Mouse (Mus musculus) forebrain, embryonic 14.5 days (tissue): ENCODE results near the gene Bud31. TPM values are rescaled to one million over a fixed set of nuclear protein-coding genes. Genes with fewer than 3 reads are reported as not detected.
"Not testable (repeated sequence)": the region's sequence is repeated elsewhere in the genome, so short reads cannot be mapped to it uniquely, and the experiment has no call there.

Experiments used
- ATAC-seq: fragments of 200-750 bp; cut with Nextera tagmentation; 2 replicates; pipeline ENCODE4 v1.8.0; 2017; ENCODE audit warnings: mild to moderate bottlenecking, moderate library complexity
- DNase-seq: peaks from one replicate; pipeline ENCODE4 v3.0.0-alpha.2; 2015; ENCODE audit warnings: low spot score
- H3K27ac ChIP-seq: fragments of 300-500 bp; sonication (generic); 2 replicates; pipeline ENCODE4 v1.5.1; 2014; ENCODE audit warnings: low read depth, mild to moderate bottlenecking, control low read depth, low read length, moderate library complexity
- H3K27me3 ChIP-seq: fragments of 300-500 bp; sonication (generic); replicated peaks from 2 replicates; pipeline ENCODE4 v1.6.1; 2014; ENCODE audit warnings: low read length, control low read depth, mixed read lengths; ENCODE audit not compliant: control insufficient read depth, insufficient read depth
- H3K36me3 ChIP-seq: fragments of 300-500 bp; sonication (generic); 2 replicates; pipeline ENCODE4 v1.6.1; 2014; ENCODE audit warnings: low read length, control low read depth; ENCODE audit not compliant: control insufficient read depth, insufficient read depth
- H3K4me1 ChIP-seq: fragments of 300-500 bp; sonication (generic); 2 replicates; pipeline ENCODE4 v1.6.1; 2014; ENCODE audit warnings: antibody characterized with exemption, low read length, control low read depth; ENCODE audit not compliant: control insufficient read depth, insufficient read depth
- H3K4me2 ChIP-seq: fragments of 300-500 bp; sonication (generic); 2 replicates; pipeline ENCODE4 v1.6.1; 2014; ENCODE audit warnings: mild to moderate bottlenecking, control low read depth, low read length
- H3K4me3 ChIP-seq: fragments of 300-500 bp; sonication (generic); 2 replicates; pipeline ENCODE4 v1.5.1; 2014; ENCODE audit warnings: low read depth, low read length, control low read depth
- H3K9ac ChIP-seq: fragments of 300-500 bp; sonication (generic); 2 replicates; pipeline ENCODE4 v1.6.1; 2014; ENCODE audit warnings: mild to moderate bottlenecking, low read length, control low read depth, moderate library complexity
- H3K9me3 ChIP-seq: fragments of 300-500 bp; sonication (generic); replicated peaks from 2 replicates; pipeline ENCODE4 v1.6.1; 2016; ENCODE audit warnings: low read length, control low read depth, mixed read lengths; ENCODE audit not compliant: control insufficient read depth
- WGBS: fragments of 180-500 bp; shearing (Covaris S2); extraction: QIAGEN DNeasy Blood & Tissue Kit; methylation state at CpG from one replicate; pipeline ENCODE4 v1.1.7; 2014; 5-methylcytosine and 5-hydroxymethylcytosine counted together
- polyA plus RNA-seq: library from polyadenylated mRNA; unstranded; fragments of >200 nt; fragmentation: Nextera tagmentation; extraction: Ambion mirVana; gene quantifications from 2 replicates; pipeline ENCODE4 v1.2.1, GENCODE M21; 2014

Bud31 gene
- polyA plus RNA-seq, 1 experiment from 2014 or later = 245 TPM

DNA sequence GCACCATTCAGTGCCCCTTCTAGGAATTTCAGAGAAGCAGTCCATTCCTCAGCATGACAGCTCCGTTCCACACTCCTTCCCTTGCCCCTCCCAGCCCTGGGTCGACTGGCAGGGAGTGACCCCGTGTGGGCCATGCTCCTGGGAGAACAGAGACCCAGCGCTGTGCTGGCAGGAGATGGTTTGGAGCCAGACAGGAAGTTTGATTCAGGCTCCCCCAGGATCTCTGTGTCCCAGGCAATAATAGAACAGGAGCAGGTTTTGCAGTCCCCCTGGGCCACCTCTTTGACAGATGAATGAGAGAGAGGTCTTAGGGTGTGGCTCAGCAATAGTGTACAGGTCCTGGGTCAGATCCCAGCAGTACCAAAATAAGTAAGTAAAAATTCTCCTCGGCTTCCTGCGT, 22.2 kb upstream of the Bud31 start:
- Histone ChIP-seq H3K36me3 (no peaks in the 10 kb centered on the region), H3K4me1 (0 out of 2 replicates have a peak, but pooled peaks cover 2% of the 10 kb centered on the region), H3K4me3 (no peak overlapping the region), H3K27me3 (peaks cover 7% of the 10 kb centered on the region; the same call in 1 of the 2 replicates), H3K9ac (no peak overlapping the region), H3K9me3 (no peaks in the 10 kb centered on the region), H3K4me2 (no peak overlapping the region), H3K27ac (no peak overlapping the region)
- DNase-seq (no peak), ATAC-seq (no peak)
- WGBS = 69% methylated on average over 6 of the region's 6 CpGs

- WGBS = 91% methylated on average over 5 of the region's 5 CpGs
- Histone ChIP-seq H3K4me1 (0 out of 2 replicates have a peak, but pooled peaks cover 2% of the 10 kb centered on the region), H3K4me2 (no peak overlapping the region), H3K27ac (no peak overlapping the region), H3K27me3 (peaks cover 7% of the 10 kb centered on the region; the same call in 1 of the 2 replicates), H3K9me3 (no peaks in the 10 kb centered on the region), H3K9ac (no peak overlapping the region), H3K4me3 (no peak overlapping the region), H3K36me3 (peaks cover 2% of the 10 kb centered on the region; the same call in 1 of the 2 replicates)
- ATAC-seq (no peak), DNase-seq (no peak)
Measured at GRCm38 (mm10) chr5:145118461-145118860, 21.7 kb upstream of the Bud31 start.

- H3K4me3 ChIP-seq = no peak overlapping the region
- no peak overlapping the region for H3K4me2 ChIP-seq
- H3K27ac ChIP-seq = no peak overlapping the region
- 0 out of 2 replicates have a peak, but pooled peaks cover 2% of the 10 kb centered on the region for H3K4me1 ChIP-seq
- WGBS = 95% methylated on average over 2 of the region's 2 CpGs
- H3K9ac ChIP-seq = no peak overlapping the region
- DNase-seq (no peak), ATAC-seq (no peak)
- H3K9me3 ChIP-seq = no peaks in the 10 kb centered on the region
- peaks cover 7% of the 10 kb centered on the region; the same call in 1 of the 2 replicates for H3K27me3 ChIP-seq
- peaks cover 9% of the 10 kb centered on the region; the same call in 1 of the 2 replicates for H3K36me3 ChIP-seq
Measured at GRCm38 (mm10) chr5:145119385-145119784, 20.8 kb upstream of the Bud31 start.

DNA sequence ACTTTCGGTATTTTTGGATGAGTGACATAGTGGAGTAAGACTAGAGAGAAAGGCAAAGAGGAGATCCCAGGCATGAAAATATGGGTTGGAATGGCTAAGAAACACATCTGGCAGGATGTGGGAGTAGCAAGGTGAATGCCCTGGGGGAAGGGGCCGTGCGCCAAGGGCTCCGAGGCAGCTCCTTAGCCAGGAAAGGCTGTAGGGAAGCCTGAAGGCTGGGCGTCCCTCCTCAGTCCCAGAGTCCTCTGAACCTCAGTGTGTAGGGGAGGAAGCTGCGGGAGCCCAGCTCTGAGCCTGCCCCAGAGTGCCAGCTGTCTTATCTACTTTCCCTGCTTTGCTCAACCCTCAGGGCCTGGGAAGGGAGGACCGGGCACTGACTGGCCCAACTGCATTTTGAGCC, 19.2 kb upstream of the Bud31 start:
- no peak for ATAC-seq
- 76% methylated on average over 7 of the region's 7 CpGs for WGBS
- Histone ChIP-seq H3K9ac (no peak overlapping the region), H3K36me3 (peaks cover 23% of the 10 kb centered on the region), H3K4me1 (no peaks in the 10 kb centered on the region), H3K4me3 (no peak overlapping the region), H3K9me3 (no peaks in the 10 kb centered on the region), H3K4me2 (no peak overlapping the region), H3K27me3 (no peaks in the 10 kb centered on the region), H3K27ac (no peak overlapping the region)
- no peak for DNase-seq

DNA sequence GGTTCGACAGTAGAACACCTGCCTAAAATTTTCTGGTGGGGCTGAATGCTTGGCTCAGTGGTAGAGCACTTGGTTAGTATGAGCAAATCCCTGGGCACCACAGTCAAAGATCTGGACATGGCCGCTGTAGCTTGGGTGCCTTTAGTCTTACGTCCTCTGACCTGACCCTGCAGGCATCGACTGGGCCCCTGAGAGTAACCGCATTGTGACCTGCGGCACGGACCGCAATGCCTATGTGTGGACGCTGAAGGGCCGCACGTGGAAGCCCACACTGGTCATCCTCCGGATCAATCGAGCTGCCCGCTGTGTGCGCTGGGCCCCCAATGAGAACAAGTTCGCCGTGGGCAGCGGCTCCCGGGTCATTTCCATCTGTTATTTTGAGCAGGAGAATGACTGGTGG, 16.8 kb upstream of the Bud31 start:
- Histone ChIP-seq H3K4me2 (no peak overlapping the region), H3K27me3 (no peaks in the 10 kb centered on the region), H3K9me3 (no peaks in the 10 kb centered on the region), H3K4me3 (no peak overlapping the region), H3K27ac (no peak overlapping the region), H3K4me1 (no peaks in the 10 kb centered on the region), H3K9ac (no peak overlapping the region), H3K36me3 (peaks cover 45% of the 10 kb centered on the region)
- DNase-seq (no peak), ATAC-seq (no peak)
- WGBS = 93% methylated on average over 19 of the region's 19 CpGs

DNA sequence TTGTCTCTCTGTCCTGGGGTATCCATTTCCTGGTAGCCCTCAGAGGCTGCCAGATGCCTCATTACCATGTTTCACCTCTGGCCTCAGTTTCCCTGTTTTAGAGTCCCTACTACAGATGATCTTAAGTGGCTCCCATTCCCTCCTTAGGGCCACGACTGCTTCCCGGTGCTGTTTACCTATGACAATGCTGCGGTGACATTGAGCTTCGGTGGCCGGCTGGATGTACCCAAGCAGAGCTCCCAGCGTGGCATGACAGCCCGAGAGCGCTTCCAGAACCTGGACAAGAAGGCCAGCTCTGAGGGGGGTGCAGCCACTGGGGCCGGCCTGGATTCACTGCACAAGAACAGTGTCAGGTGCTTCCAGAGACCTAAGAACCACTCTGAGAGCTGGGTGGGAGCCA, 13.6 kb upstream of the Bud31 start:
- Histone ChIP-seq H3K4me2 (no peak overlapping the region), H3K9ac (no peak overlapping the region), H3K36me3 (peaks cover 75% of the 10 kb centered on the region), H3K4me1 (no peaks in the 10 kb centered on the region), H3K9me3 (no peaks in the 10 kb centered on the region), H3K4me3 (no peak overlapping the region), H3K27me3 (no peaks in the 10 kb centered on the region), H3K27ac (no peak overlapping the region)
- ATAC-seq = no peak
- no peak for DNase-seq
- 96% methylated on average over 9 of the region's 9 CpGs for WGBS

GRCm38 (mm10) chr5:145129124-145129523, 11.0 kb upstream of the Bud31 start:
- Histone ChIP-seq H3K27ac (no peak overlapping the region), H3K4me3 (no peak overlapping the region), H3K4me1 (no peaks in the 10 kb centered on the region), H3K27me3 (no peaks in the 10 kb centered on the region), H3K9ac (no peak overlapping the region), H3K9me3 (no peaks in the 10 kb centered on the region), H3K4me2 (no peak overlapping the region), H3K36me3 (peaks cover 94% of the 10 kb centered on the region)
- WGBS = 97% methylated on average over 4 of the region's 4 CpGs
- DNase-seq (no peak), ATAC-seq (no peak)

GRCm38 (mm10) chr5:145129773-145130172, 10.4 kb upstream of the Bud31 start:
- not testable (repeated sequence) for DNase-seq, H3K4me3 ChIP-seq, H3K9ac ChIP-seq, ATAC-seq, H3K27ac ChIP-seq, H3K4me2 ChIP-seq, H3K9me3 ChIP-seq, H3K4me1 ChIP-seq, H3K27me3 ChIP-seq
- peaks cover 94% of the 10 kb centered on the region for H3K36me3 ChIP-seq
- WGBS = 88% methylated on average over 3 of the region's 6 CpGs

DNA sequence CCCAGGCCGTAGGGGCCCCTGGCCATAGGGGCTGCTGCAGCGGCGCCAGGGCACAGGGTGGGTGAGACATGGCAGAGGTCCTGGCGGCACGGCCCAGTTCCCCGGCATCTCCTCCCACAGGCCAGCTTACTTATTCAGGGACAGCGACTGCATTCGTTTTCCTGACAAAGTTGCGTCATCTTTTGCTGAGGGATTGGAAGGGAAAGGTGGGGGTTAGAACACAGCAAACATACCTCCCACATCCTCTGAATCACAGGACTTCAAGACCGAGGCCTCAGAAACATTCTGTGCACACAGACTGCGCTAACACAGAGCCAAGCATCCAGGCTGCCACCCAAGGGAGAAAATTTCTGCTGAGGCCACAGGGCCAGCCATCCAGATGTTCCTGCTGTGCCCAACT, 10.0 kb upstream of the Bud31 start:
- Histone ChIP-seq H3K9ac (no peak overlapping the region), H3K4me3 (no peak overlapping the region), H3K4me2 (no peak overlapping the region), H3K4me1 (no peaks in the 10 kb centered on the region), H3K27me3 (no peaks in the 10 kb centered on the region), H3K27ac (no peak overlapping the region), H3K9me3 (no peaks in the 10 kb centered on the region), H3K36me3 (peaks cover 94% of the 10 kb centered on the region)
- DNase-seq = no peak
- WGBS = 89% methylated on average over 11 of the region's 11 CpGs
- no peak for ATAC-seq
